Mouse (Mus musculus): Measurements from ENCODE around the gene Trpc4ap. TPM values are rescaled to one million over a fixed set of nuclear protein-coding genes. Genes with fewer than 3 reads are reported as not detected.

The Trpc4ap gene
- total RNA-seq, 2 experiments from 2014 or later = 84.3 to 86.1 TPM

DNA sequence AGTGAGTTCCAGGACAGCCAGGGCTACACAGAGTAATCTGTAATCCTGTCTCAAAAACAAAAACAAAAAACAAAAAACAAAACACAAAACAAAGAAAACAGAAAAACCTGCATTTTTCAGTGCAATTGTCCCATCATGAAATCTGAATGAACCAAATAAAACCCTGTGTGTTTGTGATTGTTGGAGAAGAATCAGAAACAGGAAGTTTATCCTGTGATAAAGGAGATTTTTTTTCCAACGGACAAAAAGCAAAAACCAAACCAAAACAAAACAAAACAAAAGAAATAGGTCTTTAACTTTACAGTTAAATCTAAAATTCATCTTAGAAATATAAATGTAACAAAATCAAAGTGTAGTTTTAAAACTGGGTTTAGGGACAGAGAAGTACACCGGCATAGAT lies 2.4 kb upstream of the Trpc4ap start:
- DNase-seq = no peak

DNA sequence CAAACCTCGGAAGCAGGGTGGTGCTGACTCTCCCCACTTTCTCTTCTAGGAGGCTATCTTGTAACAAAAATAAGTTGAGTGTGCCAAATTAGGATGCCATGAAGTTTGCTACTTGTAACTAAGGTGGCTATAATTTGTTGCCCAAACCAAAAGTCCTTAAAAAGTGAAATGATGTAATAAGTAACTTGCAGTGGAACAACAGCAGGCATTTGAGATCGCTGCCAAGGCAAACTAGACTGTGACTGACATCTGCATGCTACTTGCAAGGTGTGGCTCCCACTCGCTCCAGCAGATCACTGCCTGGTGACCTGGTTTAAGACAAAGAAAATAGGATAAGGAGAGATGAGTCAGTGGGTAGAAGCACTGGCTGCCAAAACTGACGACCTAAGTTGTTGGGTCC lies 952 bp upstream of the Trpc4ap start:
- DNase-seq = no peak

GRCm38 (mm10) chr2:155691336-155691722 lies 855 bp downstream of the Trpc4ap start:
- no peak for DNase-seq

- no peak for DNase-seq
These were observed 3.0 kb downstream of the Trpc4ap start for GRCm38 (mm10) chr2:155689211-155689610.

DNA sequence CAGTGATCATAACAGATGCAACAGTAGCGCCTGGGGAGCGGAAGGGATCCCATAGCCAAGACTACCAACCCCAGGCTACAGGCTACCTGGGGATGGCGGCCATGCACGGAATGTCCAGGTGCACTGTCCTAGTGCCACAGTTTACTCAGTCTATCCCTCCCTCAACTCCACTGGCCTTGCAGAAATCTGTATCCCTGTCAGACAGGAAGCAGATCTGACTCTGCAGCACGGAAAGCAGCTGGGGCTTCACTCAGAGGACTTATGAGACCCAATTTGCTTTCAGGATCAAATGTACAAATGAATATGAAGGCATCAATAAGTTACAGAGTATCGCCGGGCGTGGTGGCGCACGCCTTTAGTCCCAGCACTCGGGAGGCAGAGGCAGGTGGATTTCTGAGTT lies 4.4 kb downstream of the Trpc4ap start:
- no peak for DNase-seq

DNA sequence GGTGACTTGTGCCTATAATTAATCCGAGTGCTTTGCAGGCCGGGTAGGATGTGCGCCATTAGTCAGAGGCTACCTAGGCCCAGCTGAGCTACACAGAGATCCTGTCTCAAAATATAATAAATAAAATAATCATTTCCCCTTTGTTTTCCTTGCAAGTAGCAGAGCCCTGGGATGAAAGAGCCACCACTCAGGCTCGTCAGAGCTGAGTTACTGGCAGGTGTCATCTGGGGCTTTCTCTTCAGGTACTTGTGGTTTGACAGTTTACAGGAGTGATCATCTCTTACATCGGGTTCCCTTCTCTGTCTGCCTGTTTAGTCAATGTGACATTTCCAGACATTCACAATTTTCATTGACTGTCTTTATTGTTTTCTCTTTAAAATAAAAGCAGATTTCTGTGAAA lies 5.6 kb downstream of the Trpc4ap start:
- no peak for DNase-seq

GRCm38 (mm10) chr2:155683821-155684220 lies 8.4 kb downstream of the Trpc4ap start:
- no peak for DNase-seq

DNA sequence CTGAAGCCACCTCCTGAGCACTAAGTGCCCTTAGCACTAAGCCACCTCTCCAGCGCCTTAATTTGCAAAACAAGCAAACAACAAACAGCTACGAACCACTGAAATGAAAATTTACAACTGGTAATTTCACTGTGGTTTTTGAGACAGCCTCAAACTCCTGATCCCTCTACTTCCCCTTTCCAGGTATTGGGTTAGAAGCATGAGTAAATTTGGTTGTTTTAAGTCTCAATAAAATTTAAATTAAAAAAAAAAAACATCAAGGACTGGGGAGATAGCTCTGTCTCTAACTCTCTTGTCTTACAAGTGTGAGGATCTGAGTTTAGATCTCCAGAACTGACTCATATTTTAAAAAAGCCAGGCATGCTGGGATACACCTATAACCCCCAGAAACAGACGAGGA lies 9.0 kb downstream of the Trpc4ap start:
- no peak for DNase-seq

GRCm38 (mm10) chr2:155681874-155682273 lies 10.3 kb downstream of the Trpc4ap start:
- no peak for DNase-seq

GRCm38 (mm10) chr2:155681194-155681593 lies 11.0 kb downstream of the Trpc4ap start:
- no peak for DNase-seq

- no peak for DNase-seq
These were observed 11.6 kb downstream of the Trpc4ap start for GRCm38 (mm10) chr2:155680591-155680990.

DNA sequence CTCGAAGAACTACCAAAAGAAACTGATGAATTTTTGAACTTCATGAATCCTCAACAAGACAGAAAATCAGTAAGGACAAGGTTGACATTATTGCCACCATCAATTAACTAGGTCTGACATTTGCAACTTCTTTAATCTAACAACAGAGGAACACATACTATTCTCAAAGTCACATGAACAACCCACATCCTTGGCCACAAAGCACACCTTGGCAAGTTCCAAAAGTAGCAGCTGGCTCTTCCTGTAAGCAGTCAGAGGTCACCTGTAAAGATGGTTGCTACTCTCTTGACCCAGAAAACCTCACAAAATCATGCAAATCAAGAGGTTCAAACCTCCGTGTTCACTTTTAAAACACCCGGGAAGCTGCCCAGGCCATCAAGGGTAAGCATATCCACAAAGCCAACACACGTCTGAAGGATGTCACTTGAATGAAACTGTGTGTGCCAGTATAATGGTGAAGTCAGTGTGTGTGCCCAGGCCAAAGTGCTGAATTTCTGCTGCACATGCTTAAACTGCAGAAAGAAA lies 12.5 kb downstream of the Trpc4ap start:
- DNase-seq = no peak

GRCm38 (mm10) chr2:155675118-155675517 lies 17.1 kb downstream of the Trpc4ap start:
- no peak for DNase-seq

GRCm38 (mm10) chr2:155673546-155673945 lies 18.6 kb downstream of the Trpc4ap start:
- DNase-seq = peak; percentile 33

- DNase-seq = no peak
These were observed 20.9 kb downstream of the Trpc4ap start for GRCm38 (mm10) chr2:155671236-155671635.

- DNase-seq = no peak
These were observed 23.7 kb downstream of the Trpc4ap start for GRCm38 (mm10) chr2:155668461-155668860.

- DNase-seq = no peak
These were observed 24.3 kb downstream of the Trpc4ap start for GRCm38 (mm10) chr2:155667881-155668280.

GRCm38 (mm10) chr2:155663910-155664460 lies 28.2 kb downstream of the Trpc4ap start:
- no peak for DNase-seq

DNA sequence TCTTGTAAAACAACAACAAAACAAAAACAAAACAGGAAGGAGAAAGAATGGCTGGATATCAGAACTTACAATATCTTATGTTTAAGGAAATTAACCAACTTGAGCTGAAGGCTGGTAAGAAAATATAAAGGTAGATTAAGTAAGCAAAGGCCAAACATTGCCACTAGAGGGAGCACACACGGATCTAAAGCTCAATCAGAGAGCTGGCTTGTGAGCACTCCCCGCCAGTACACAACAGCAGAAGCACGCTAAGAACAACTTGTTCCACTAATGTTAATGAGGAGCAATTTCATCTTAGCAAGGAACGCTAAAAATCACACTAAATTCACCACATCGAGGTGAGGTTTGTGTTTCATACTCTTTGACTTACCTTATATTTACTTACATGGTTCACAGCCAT lies 29.1 kb downstream of the Trpc4ap start:
- no peak for DNase-seq

GRCm38 (mm10) chr2:155662390-155662789 lies 29.8 kb downstream of the Trpc4ap start:
- DNase-seq = no peak

- no peak for DNase-seq
These were observed 36.3 kb downstream of the Trpc4ap start for GRCm38 (mm10) chr2:155655759-155656372.

DNA sequence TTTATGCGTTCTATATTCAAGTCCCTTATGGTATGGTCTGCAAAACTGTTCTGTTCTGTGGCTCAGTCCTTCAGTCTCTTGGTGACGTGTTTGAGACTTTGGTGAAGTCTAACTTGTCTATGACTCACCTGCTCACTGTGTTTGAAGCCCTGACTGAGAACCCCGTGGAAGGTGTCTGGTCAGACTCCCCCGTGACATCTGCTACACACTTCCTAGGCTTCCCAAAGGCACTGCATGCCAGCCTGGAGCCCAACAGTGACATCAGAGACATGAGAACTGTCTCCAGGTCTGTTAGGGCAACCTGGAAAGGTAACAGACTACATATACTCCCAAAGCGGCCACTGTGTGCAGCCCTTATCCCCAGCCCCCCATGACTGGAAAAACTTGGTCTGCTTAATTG lies 39.6 kb downstream of the Trpc4ap start:
- no peak for DNase-seq

DNA sequence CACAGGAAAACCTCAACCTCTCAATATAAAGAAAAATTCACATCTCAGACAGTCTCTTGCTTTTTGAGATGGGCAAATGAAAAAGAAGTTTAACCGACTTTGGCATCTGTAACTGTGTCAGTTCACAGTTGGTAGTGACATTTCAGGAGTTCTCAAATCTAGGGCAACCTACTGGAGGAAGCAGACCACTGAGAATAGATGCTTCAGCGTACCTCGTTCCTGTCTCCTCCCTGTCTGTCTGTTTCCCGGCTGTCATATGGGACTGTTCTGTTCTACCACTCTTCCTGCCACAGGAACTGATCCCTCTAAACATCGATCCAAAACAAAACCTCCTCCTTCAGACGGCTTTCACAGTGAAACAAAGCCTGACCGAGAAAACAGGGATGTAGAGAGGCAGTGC lies 46.4 kb downstream of the Trpc4ap start:
- no peak for DNase-seq
